Mouse (Mus musculus) left cerebral cortex, adult 8-10 months (tissue): ENCODE data around the gene Brsk1. TPM values are rescaled to one million over a fixed set of nuclear protein-coding genes. Genes with fewer than 3 reads are reported as not detected.

Source experiments
- DNase-seq, 2 experiments: peaks; one replicate each; pipeline ENCODE4 v3.0.0; 2022; ENCODE audit warnings: low spot score in 2 of 2
- total RNA-seq, 4 experiments: library from RNA; stranded (reverse); gene quantifications; 2 replicates each; pipeline ENCODE4 v1.2.4; 2022

Gene Brsk1
- total RNA-seq: 100 to 1,000 TPM; 377 to 435 (median 401) TPM

- DNase-seq: peak; percentile 60 to 82
These were observed at the start of gene Brsk1 for GRCm38 (mm10) chr7:4690387-4690786. TSS of gene Brsk1 (plus strand) at chr7:4690604.

- no peak for DNase-seq
These were observed 49.2 kb upstream of the Brsk1 start for GRCm38 (mm10) chr7:4641155-4641554.

- DNase-seq: no peak
These were observed 48.4 kb upstream of the Brsk1 start for GRCm38 (mm10) chr7:4641956-4642355.

GRCm38 (mm10) chr7:4643225-4643624, 47.2 kb upstream of the Brsk1 start:
- DNase-seq: no peak

GRCm38 (mm10) chr7:4646806-4647205, 43.6 kb upstream of the Brsk1 start:
- DNase-seq: no peak

- no peak for DNase-seq
These were observed 43.1 kb upstream of the Brsk1 start for GRCm38 (mm10) chr7:4647291-4647690.

- DNase-seq: no peak
These were observed 42.4 kb upstream of the Brsk1 start for GRCm38 (mm10) chr7:4647992-4648391.

- no peak for DNase-seq
These were observed 38.8 kb upstream of the Brsk1 start for GRCm38 (mm10) chr7:4651581-4651980.

- no peak for DNase-seq
These were observed 37.7 kb upstream of the Brsk1 start for GRCm38 (mm10) chr7:4652726-4653125.

GRCm38 (mm10) chr7:4653351-4653750, 37.1 kb upstream of the Brsk1 start:
- no peak for DNase-seq

GRCm38 (mm10) chr7:4653780-4654179, 36.6 kb upstream of the Brsk1 start:
- DNase-seq: no peak

GRCm38 (mm10) chr7:4654221-4654620, 36.2 kb upstream of the Brsk1 start:
- no peak for DNase-seq

GRCm38 (mm10) chr7:4655393-4655792, 35.0 kb upstream of the Brsk1 start:
- DNase-seq: no peak

- DNase-seq: no peak
These were observed 34.5 kb upstream of the Brsk1 start for GRCm38 (mm10) chr7:4655916-4656315.

GRCm38 (mm10) chr7:4656818-4657217, 33.6 kb upstream of the Brsk1 start:
- DNase-seq: no peak

GRCm38 (mm10) chr7:4657521-4658127, 32.8 kb upstream of the Brsk1 start:
- DNase-seq: peak in 1 of 2 experiments; percentile 65

- no peak for DNase-seq
These were observed 32.1 kb upstream of the Brsk1 start for GRCm38 (mm10) chr7:4658128-4658907.

GRCm38 (mm10) chr7:4658912-4659551, 31.4 kb upstream of the Brsk1 start, which contains the start of gene Ppp6r1:
TSS of gene Ppp6r1 (minus strand) at chr7:4659019.
- peak; percentile 91 to 97 for DNase-seq

- DNase-seq: no peak
These were observed 30.4 kb upstream of the Brsk1 start for GRCm38 (mm10) chr7:4659911-4660443.

- no peak for DNase-seq
These were observed 27.2 kb upstream of the Brsk1 start for GRCm38 (mm10) chr7:4663179-4663578.

GRCm38 (mm10) chr7:4663742-4664141, 26.7 kb upstream of the Brsk1 start:
- DNase-seq: no peak

- no peak for DNase-seq
These were observed 23.5 kb upstream of the Brsk1 start for GRCm38 (mm10) chr7:4666871-4667270.
